Mouse (Mus musculus): ENCODE measurements around the gene Nhlh1.

GRCm38 (mm10) chr1:172103619-172104018 lies 46.2 kb upstream of the Nhlh1 start:
- TF ChIP-seq CTCF (IDR thresholded peaks at IDR 0.05; ENCODE audit: low read depth, low read length) (no peak), POLR2A (IDR thresholded peaks at IDR 0.05; ENCODE audit: insufficient read depth, low read length) (no peak), EP300 (IDR thresholded peaks at IDR 0.05; ENCODE audit: insufficient read depth, low read depth, low read length) (no peak)

Measured in ES-Bruce4 (cell line).